Mouse (Mus musculus) heart, adult 2 months (tissue): ENCODE measurements around the gene Dcakd.

Source experiments
- CTCF ChIP-seq: fragments of 200-600 bp; IDR thresholded peaks from 2 replicates; pipeline ENCODE4 v1.8.1; 2022; ENCODE audit warnings: antibody characterized with exemption, mild to moderate bottlenecking, moderate library complexity
- EP300 ChIP-seq: fragments of 200-500 bp; IDR thresholded peaks from 2 replicates; pipeline ENCODE4 v1.6.1; 2011; ENCODE audit warnings: low read depth, low read length, control low read depth; ENCODE audit not compliant: insufficient read depth
- POLR2A ChIP-seq: fragments of 200-500 bp; IDR thresholded peaks from 2 replicates; pipeline ENCODE4 v1.6.1; 2011; ENCODE audit warnings: mild to moderate bottlenecking, low read depth, low read length, control low read depth; ENCODE audit not compliant: insufficient read depth

DNA sequence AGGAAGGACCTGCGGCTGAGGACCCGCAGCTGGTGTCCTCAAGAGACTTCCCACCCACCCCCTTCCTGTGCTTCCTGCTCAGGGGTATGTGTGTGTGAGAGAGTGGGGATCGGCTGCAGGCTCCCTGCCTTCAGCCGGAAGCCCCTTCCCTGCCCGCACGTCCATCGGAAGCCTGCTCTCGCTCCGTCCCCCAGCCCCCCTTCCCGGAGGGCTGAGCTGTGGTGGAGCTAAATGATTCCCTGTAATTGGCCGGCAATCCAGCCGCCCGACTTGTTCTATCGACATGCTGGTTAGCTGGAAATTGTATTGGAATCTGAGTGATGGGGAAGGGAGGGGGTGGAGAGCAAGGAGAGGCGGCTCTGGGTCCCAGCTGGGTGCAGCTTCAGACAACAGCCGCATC, 36.5 kb downstream of the Dcakd start:
- TF ChIP-seq CTCF = no peak
- TF ChIP-seq EP300 = no peak
- no peak for TF ChIP-seq POLR2A
